Mouse (Mus musculus) layer of hippocampus, adult 9-10 months (tissue): ENCODE results near the gene Olfr792.
A peak's percentile ranks its signal among the peaks of the same experiment; 100 is the strongest.

Experiments
- DNase-seq: peaks from one replicate; pipeline ENCODE4 v3.0.0; 2022; ENCODE audit warnings: low spot score

Olfr792 gene

GRCm38 (mm10) chr10:129538862-129539261 lies at the start of gene Olfr792:
TSS of gene Olfr792 (plus strand) at chr10:129539162.
- DNase-seq: no peak

- DNase-seq: peak; percentile 0
Observed at GRCm38 (mm10) chr10:129490101-129490500, 48.9 kb upstream of the Olfr792 start.

- no peak for DNase-seq
Observed at GRCm38 (mm10) chr10:129498192-129498591, 40.8 kb upstream of the Olfr792 start, which contains the start of gene Olfr790. TSS of gene Olfr790 (plus strand) at chr10:129498492.

- DNase-seq: no peak
Observed at GRCm38 (mm10) chr10:129521492-129521891, 17.5 kb upstream of the Olfr792 start, which contains the start of gene Olfr791. TSS of gene Olfr791 (plus strand) at chr10:129521792.

- peak; percentile 1 for DNase-seq
Observed at GRCm38 (mm10) chr10:129549354-129549753, 10.4 kb downstream of the Olfr792 start.

GRCm38 (mm10) chr10:129567355-129567754 lies 28.4 kb downstream of the Olfr792 start, which contains the start of gene Olfr794:
TSS of gene Olfr794 (plus strand) at chr10:129567655.
- no peak for DNase-seq

- DNase-seq: no peak
Observed at GRCm38 (mm10) chr10:129577066-129577465, 38.1 kb downstream of the Olfr792 start.
